Mouse (Mus musculus) adrenal gland, adult 2 months (tissue): ENCODE measurements around the gene Mstn. TPM values are rescaled to one million over a fixed set of nuclear protein-coding genes. Genes with fewer than 3 reads are reported as not detected.

Source experiments
- DNase-seq: peaks from one replicate; pipeline ENCODE4 v3.0.0; 2021
- long read RNA-seq: library from polyadenylated mRNA; stranded (forward); transcript quantifications from one replicate; pipeline ENCODE4 v2.0.0, GENCODE M21; 2021
- polyA plus RNA-seq: library from polyadenylated mRNA; depleted of rRNA; stranded (reverse); fragments of >200 nt; gene quantifications from 2 replicates; pipeline ENCODE4 v1.2.3, GENCODE M21; 2012; rRNA removed
- total RNA-seq, 2 experiments: library from RNA; stranded (reverse); gene quantifications; 2 replicates each; pipeline ENCODE4 v1.2.3; 2021

The Mstn gene
- total RNA-seq (not detected), polyA plus RNA-seq (not detected in 2 replicates)
- long read RNA-seq, result 0 reads

DNA sequence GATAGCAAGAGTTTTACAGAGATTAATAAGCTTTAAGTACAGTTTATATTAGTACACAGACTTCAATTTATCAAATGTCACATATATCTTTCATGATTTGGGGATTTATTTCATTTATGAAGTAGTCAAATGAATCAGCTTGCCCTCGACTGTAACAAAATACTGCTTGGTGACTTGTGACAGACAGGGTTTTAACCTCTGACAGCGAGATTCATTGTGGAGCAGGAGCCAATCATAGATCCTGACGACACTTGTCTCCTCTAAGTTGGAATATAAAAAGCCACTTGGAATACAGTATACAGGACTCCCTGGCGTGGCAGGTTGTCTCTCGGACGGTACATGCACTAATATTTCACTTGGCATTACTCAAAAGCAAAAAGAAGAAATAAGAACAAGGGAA is at the start of gene Mstn:
Mstn (plus strand) TSS at position 301 of the 400 bp plus-strand sequence.
- no peak for DNase-seq

DNA sequence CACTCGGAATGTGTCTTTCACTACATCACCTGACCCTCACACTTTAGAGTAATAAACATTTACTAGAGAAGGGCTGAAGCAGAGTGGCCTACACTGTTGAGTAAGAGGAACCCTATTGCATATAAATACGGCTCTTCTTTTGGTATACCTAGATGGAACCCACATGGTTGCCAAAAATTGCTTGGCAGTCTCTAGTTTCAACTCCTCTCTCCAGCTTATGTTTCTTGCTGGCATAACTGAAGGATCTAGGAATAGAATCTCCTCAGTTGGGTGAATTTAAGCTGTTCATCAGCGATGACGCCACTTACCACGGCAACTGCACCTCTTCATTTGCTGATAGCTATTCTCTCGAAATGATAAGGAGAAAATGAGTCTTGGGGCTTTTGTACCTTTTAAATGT is 46.7 kb upstream of the Mstn start:
- no peak for DNase-seq

DNA sequence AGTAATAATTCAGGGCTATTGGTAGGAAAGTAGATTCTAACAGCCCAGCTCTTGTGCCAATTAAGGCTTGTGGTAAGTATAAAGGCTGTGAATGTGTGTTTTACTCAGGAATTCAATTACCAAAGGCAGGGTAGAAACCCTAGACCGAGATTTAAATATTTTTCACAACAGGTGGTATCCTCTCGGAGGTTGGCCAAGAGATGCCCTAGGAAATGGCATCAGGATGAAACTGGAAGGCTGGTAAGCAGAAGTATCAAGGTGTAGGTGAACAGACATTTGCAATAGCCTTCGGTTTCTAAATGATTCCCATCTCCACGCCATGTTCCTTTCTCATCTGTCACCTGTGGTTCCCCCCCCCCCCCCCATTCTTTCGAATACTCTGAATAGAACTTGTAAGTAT is 45.8 kb upstream of the Mstn start:
- DNase-seq, result no peak

DNA sequence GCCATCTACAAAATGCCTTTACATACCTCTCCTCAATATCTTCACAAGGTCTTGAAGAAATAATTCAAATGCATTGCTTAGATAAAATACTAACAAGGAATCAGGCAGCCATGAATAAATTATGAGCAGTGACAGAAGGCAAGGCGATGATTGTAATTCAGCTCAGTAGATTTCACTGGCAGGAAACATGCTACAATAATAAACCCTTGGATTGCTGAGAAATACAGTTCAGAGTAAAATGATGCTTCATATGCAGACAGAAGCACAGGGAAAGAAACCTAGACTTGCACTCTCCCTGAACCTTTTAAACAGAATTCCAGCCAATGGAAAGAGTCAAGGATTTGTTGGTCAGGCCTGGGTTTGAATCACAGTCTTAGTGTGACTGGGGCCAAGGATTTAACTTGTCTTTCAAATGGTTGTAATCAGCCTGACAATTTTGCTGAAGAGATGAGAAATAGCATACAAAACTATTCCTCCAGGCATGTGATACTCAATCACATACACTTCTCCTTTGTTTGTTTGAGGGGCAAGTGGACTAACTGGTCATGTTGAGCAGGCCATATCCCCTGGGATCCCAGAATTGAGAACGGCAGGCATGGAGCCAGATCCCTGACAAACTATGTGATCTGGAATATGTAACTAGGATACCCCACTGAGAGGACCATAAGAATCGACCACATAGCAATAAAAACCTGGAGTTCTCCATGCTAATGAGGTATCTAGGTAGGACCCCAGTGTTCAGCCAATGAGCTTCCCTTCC is 42.5 kb upstream of the Mstn start:
- no peak for DNase-seq

DNA sequence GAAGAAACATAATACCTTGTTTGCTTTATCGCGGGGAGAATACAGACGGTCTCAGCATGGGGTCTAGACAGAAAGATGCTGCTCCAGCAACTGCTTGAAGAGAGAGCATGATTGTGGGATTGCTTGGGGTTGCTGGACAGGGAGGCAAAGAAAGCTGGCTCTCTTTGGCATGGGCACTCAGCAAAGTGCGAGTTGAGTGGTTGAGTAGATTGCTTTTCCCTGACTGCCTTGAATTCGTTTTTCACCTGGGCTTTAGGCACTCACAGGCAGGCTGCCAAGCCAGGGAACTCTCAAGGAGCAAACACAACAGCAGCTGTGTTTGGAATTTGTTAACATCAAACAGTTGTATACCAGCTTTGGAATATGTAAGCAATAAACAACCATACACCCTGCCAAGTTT is 41.4 kb upstream of the Mstn start, which contains the start of gene 1700019D03Rik:
1700019D03Rik (minus strand) TSS at position 101 of the 400 bp plus-strand sequence.
- no peak for DNase-seq

DNA sequence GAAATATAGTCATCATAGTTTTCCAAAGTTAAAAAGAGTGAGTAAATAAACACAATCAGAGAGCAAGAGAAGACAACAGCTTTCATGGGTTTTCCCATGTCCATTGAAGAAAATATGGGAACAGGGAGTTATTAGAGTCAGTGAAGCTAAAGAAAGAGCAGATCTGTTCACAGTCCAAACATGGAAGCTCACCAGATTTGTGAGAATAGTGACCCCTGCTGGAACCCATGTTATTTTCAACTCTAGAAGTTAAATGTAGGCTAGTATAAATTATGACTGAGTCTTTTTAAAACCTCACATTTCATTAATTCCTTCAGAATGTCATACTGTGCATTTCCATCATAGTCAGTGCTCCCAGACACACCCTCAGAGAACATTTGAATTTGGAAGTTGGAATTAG is 28.9 kb upstream of the Mstn start:
- no peak for DNase-seq

DNA sequence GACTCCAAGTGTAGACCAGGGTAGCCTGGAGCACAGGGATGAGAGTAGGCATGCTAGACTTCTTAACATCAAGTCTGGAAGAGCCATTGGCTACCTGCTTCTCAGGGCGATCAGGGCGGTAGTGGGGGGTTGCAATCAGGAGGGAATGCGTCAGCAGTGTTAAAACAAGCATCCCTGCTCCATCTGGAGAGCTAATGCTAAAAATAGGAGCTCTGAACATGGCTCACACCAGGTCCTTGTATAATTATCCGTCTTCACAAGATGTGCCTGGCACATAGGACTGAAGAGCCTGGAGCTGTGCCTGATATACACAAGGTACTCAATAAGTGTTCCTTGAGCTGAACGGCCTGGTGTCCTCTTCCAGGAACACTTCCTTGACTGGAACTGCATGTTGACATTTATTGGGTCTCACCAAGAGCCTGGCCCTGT is 24.0 kb upstream of the Mstn start:
- no peak for DNase-seq

DNA sequence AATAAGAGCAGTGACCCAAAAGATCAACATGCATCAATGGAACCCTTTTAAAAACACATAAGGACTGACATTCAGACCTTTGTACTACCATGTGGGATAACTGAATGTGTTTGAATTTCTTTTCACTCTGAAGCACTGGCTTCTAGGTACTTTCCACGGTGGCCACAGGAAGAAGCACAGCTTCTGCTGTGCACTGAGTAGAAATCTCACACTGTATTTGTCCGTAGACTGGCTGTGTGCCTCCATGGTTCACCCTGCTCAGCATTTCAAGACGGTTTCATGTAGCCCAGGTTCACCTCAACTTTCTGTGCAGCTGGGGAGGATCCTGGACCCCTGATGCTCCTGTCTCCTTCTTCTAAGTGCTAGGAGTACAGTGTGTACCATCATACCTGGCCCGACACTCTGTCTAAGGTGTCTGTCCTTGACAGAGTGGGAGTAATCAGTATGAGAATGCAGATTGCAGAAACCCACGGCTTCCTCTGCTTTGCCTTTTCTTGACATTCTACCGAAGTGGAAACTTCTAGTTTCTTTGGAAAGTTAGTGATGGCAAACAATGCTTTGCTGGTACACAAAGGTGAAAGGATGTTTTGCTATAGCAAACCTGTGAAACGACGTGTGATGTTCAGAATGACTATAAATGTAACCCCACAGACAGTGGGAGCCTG is 11.5 kb upstream of the Mstn start:
- DNase-seq, result no peak

DNA sequence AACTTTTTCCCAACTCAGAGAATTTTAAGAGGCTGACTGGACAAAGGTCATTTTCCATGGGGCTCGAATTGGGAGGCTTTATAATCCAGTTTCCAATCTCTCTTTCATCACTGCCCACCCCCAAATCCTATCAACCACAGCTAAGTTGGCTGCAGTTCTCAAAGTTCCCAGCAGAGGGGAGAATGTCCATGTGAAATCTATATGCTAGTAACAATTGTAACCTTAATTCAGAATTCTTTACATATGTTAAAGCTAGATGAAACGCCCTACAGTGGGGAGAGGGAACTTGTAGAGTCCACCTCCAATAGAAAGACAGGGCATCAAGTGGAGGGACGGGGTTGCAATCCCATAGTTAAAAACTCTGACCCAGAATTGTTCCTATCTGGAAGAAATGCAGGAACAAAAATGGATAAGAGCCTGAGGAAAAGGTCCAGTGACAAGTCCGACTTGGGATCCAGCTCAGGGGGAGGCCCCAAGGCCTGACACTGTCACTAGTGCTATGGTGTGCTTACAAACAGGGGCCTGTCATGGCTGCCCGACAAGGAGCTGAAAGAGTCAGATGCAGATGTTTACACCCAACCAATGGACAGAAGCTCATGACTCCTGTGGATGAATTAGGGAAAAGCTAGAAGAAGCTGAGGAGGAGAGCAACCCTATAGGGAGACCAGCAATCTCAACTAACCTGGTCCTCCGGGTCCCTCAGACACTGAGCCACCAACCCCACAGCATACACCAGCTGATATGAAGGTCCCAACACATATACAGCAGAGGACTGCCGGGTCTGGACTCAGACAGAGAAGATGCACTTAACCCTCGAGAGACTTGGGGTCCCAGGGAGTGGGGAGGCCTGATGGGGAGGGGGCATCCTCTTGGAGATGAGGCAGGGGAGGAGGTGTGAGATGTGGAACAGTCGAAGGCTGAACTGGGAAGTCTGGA is 8.1 kb upstream of the Mstn start:
- DNase-seq, result peak; percentile 36

DNA sequence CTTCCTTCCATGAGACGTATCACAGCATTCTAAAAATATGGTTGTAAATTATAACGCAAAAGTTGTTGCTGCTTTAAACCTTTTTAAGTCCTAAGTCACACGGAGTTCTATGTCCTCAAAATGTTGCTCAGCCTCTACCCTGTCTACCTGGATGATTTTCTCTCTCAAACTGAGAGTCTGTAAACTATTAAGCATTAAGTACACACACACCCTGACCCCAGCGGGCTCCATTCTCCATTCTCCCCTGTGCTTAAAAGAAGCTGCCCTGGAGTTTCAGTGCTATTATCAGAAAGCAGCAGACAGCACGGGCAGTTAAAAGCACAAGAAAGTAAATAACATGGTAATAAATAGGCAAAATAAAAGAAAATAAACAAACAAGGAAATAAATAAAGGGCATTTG is 2.3 kb upstream of the Mstn start:
- DNase-seq, result no peak

DNA sequence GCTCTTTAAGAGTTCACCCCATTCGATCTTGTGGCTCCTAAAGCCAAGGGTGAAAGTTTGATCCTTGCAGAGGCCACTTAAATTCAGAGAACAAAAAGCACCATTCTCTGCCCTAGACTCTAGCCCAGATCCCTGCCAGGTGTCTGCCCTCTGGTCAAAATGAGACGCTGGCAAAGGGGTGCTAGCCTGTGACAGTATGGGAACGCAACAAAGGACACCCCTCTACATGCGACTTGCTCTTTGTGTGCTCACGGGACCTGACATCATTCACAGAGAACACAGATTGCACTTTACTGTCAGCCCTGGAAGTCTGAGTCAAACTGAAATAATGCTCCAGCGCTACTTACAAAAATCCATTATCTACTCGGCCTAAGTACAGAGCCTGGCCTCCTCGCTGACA is 941 bp upstream of the Mstn start:
- no peak for DNase-seq

DNA sequence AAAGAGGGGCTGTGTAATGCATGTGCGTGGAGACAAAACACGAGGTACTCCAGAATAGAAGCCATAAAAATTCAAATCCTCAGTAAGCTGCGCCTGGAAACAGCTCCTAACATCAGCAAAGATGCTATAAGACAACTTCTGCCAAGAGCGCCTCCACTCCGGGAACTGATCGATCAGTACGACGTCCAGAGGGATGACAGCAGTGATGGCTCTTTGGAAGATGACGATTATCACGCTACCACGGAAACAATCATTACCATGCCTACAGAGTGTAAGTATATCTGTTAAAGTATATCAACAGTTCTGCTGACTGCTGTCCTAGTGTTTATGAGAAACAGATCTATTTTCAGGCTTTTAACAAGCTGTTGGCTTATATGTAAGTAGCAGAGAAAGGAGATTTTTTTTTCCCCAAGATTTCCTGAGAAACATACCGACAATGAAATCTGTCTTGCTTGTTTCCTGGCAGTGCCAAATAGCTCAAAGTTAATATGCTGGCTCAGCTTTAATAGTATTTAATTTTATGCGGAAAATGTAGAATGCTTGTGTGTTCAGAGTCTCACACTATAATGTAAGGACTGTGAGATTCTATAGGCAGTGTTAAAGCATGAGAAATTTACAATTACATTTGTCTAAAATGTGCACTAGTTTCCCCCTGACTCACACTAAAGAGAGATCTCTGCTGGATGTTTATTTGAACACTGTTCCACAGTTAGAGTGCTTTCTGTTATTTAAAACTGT is 600 bp downstream of the Mstn start:
- no peak for DNase-seq

DNA sequence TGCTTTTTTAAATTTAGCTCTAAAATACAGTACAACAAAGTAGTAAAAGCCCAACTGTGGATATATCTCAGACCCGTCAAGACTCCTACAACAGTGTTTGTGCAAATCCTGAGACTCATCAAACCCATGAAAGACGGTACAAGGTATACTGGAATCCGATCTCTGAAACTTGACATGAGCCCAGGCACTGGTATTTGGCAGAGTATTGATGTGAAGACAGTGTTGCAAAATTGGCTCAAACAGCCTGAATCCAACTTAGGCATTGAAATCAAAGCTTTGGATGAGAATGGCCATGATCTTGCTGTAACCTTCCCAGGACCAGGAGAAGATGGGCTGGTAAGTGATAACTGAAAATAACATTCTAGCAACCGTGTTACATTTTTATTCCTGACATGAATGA is 2.5 kb downstream of the Mstn start:
- DNase-seq, result no peak

DNA sequence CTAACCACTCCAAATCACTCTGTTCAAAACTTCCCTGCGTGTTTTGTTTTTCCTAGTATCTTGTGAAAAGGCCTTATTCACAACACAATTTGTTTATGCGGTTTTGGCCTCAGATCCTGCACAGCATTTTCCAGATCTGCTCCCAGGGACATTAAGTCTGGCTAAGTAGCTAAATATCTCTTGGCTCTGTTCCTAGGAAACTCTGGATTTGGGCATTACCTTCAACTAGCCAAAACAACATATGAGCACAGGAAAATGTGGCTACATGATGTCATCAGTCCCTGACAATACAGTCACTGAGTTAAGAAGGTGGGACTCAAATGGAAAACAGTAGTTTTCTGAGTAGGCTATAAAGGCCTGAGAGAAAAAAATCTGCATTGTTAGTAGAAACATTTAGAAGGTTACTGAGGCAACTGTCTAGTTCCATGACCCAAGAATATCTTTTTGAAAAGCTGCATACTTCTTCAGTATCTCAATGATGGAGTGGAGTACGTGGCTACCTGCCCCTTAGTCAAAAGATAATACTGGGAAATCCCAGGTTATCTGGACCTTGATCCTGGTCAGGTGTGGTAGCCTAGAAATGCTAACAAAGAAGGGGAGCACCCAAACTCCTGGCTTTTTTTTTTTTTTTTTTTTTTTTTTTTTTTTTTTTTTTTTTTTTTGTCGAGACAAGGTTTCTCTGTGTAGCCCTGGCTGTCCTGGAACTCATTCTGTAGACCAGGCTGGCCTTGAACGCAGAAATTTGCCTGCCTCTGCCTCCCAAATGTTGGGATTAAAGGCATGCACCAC is 8.5 kb downstream of the Mstn start:
- DNase-seq, result no peak

DNA sequence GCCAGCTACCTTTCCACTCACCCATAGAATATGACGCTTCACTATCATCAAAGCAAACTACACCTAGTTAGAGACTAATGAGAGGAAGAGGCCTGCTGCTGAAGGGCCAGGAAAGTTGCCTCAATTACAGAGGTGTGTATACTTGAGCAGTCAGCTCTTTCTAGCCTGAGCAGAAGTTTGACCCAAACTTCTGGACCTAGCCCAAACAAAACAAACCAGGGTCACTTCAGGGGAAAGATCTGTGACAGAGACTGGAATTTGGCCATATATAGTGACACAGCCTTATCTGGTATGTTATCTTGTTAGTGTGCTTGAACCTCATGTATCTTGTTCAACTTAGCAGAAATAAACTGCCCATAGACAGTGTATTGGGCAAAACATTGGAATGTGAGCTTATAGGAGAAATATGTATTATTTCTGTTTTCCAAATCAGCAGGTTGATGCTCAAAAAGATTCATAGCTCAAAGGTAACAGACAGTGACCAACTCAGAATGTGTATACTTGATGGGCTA is 9.3 kb downstream of the Mstn start:
- DNase-seq, result peak; percentile 45

DNA sequence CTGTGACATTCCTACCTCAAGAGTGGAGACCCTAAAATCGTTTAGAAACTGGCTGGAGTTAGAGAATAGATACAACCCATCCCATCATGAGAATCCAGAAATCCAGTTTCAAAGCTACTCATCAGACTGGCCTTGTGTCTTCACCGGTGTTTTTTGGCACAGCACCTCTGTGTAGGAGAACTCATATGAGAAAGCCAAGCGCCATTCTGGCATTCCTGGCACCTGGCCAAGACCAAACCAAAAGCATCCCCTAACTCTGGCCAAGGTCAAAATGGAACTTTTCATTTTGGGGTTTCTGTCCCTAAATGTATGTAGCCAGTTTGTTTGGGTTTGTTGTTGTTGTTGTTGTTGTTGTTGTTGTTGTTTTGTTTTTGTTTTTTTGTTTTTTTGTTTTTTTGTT is 15.2 kb downstream of the Mstn start:
- DNase-seq, result no peak

DNA sequence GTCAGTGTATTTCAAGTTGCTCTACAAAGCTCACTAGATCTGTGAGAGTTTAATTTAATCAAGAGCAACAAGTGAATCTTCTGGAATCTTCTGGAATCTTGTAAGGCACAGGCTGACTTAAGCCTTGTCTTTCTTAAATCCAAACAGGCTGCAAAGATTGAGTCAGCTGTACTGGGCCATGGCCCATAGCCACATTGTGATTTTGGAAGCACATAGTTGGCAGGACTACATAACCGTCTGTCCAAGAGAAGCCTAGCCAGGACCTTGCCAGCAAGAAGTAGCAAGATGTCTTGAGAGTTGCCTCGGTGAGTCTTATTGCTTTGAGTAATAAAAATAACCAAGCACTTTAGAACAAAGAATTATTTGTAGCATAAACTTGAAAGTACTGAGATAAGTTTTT is 18.4 kb downstream of the Mstn start:
- peak; percentile 14 for DNase-seq

DNA sequence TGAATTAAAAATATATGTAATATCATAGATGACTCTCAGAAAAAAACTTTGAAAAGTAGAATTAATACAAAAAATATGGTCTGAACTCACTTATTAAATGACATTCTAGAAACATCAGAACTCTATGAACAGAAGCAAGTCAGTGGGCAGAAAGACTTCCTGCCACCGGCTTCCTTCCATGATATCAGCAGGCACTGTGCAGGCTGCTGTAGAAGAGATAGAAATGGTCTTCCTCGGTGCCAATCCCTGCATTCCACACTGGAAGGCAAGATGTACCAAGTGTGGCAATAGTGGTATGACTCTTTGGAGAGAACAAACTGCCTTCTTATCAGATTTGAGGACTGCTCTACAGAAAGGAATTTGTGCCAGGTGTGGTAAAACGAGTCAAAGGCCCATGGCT is 19.2 kb downstream of the Mstn start:
- DNase-seq, result no peak

DNA sequence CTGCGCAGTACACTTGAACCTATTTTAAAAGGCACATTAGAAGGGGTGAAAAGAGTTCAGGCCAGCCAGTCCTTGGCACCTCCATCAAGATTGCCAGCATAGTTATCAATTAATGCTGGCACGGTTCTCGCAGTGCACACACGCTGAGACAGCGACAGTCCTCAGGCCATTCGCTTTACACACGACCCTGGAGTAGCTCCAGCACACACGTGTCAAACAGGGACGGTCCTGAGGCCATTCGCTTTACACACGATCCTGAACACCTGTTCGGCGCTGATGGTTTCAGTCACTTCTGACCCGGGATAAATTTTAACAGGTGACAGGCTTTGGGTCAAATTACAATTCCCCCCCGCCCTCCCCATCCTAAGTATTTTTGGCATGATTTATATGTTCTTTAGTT is 23.8 kb downstream of the Mstn start:
- no peak for DNase-seq

DNA sequence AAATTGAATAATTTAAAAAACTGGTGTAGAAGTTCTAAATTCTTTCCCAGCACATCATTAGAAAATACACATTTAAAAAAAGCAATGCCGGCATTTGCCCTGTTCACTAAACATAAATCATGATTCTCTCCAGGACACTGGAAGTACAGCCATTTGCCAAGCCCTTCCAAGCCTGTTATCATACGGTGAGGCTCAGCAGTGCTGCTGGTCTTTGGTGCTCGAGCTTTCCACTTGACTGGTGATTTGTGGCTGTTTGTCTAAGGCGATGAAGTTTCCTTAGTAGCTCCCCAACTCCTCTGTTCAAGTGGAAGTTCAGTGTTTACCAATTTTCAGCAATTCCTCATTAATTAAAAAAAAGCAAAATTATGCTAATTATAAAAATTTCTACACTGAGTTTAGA is 24.6 kb downstream of the Mstn start:
- no peak for DNase-seq

DNA sequence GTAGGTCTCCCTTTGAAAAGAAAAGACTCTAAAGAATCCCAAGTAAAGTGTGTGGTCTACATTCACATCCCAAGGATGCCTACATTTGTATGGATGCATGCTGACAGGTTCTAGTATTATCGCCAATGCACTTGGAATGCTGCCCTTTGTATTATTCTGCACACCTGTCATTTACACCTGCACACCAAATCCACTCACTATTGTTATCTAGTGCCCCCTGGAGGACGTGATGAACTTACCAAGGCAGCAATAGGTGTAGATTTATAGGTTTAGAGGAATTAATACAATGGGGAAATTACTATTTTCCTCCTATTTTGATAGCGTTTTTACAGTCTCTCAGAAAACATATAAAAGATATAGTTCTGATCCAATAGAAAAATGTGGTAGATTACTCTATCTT is 31.7 kb downstream of the Mstn start:
- DNase-seq, result no peak
